Mouse (Mus musculus) B cell, adult (primary cell): Measurements from ENCODE around the gene Abhd12. TPM values are rescaled to one million over a fixed set of nuclear protein-coding genes. Genes with fewer than 3 reads are reported as not detected.

Experiments used
- total RNA-seq: library from RNA; stranded (reverse); gene quantifications from 4 replicates; pipeline ENCODE4 v1.2.4, GENCODE M21; 2023; ENCODE audit not compliant: inconsistent age

Gene Abhd12
- 54.4 to 65.2 TPM (median 61.0 TPM) in 4 replicates for total RNA-seq

DNA sequence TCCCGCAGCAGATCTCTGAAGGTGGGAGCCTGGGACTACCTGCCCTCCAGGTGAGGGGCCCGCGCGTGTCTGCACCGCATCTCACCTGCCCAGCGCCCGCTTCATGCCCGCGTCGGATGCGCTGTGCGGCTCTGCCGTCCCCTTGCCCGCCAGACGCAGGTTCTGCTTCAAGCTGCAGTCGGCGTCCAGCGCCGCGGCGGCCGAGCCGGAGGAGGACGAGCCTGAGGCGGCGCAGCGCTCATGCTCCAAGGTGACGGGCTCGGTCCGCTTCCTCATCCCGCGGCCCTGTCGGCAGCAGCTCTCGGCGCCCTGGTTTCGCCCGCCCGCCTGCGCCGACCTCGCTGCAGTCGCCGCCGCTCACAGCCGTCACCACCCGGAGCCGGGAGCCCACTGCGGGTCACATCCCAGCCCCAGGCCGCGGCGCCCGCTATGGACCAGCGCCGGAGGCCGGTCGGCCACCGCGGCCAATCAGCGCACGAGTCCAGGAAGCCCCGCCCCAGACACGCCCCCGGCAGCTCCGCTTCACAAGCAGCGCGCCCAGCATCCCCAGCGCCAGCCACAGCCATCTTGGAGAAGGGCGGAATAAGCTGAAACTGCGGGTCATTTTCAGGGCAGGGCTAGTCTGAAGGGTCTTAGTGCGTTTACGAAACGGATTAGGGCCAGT is at the start of gene Abhd12:
Abhd12 (minus strand) TSS at position 470 of the 664 bp plus-strand sequence.

DNA sequence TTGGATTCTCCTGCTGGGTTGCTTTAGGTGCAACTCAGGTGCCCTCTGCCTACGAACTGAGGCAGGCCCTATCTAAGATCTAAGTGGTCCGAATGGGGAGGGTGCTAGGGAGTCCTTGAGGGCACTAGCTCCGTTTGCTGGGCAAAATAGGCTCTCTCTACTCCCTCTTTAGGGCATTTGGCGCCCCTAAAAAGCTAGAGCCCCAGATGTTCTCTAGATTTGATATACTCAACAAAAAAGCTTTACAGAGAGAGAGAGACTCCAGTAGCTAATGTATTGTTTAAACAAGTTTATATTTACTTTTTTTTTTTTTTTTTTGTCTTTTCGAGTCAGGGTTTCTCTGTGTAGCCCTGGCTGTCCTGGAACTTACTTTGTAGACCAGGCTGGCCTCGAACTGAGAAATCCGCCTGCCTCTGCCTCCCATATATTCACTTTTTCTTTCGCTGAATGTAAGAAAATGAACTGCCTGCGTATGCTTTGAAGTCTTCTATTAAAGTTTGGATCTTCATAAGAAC is 452 bp upstream of the Abhd12 start, which contains the start of gene Gins1:
Gins1 (plus strand) TSS at position 465 of the 515 bp plus-strand sequence.

DNA sequence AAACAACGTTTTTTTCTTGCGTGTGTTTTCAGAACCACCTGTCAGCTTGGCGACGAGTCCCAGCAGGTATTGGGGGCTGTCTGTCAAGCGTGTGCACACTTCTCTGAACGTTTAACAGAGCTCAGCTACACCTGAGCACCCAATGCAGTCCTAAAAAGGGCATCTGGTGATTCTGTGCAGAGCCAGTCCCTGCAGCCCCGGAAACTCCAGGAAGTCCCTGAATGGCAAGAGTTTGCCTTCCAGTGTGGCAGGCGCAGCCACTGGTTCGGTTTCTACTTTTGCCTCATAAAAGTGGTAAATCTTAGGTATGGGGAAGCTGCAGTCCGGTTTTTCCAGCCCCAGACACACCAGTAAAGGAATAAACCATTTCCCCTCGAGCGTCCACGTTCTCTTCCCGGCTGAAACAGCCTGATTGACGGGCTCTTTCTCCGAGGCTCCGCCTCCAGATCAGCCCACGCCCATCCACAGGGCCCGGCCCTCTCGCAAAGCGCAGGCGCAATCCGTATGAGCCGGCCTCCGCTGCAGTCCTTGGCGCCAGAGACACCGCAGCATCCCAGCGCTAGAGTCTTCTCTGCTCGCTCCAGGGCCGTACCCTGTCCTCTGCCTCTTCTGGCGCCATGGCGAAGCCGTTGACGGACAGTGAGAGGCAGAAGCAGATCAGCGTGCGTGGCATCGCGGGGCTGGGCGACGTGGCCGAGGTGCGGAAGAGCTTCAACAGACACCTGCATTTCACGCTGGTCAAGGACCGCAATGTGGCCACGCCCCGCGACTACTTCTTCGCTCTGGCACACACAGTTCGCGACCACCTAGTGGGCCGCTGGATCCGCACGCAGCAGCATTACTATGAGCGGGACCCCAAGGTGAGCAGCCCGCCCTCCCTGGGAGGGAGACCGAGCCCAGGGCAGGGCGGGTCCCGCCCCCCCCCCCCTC is 118.0 kb downstream of the Abhd12 start, which contains the start of gene Pygb:
Pygb (plus strand) TSS at position 485 of the 930 bp plus-strand sequence.

Other genes starting within 250 kb of the Abhd12 start
- 75.0 to 91.5 TPM (median 83.6 TPM) in 4 replicates for gene Acss1, start 236.2 kb downstream of the Abhd12 start, total RNA-seq
- not detected in 4 replicates for gene Vsx1, start 215.4 kb downstream of the Abhd12 start, total RNA-seq
- gene Entpd6, start 155.7 kb downstream of the Abhd12 start, total RNA-seq, result 26.5 to 33.9 TPM (median 27.0 TPM) in 4 replicates
- gene Pygb, start 118.0 kb downstream of the Abhd12 start, total RNA-seq, result 51.4 to 61.5 TPM (median 57.5 TPM) in 4 replicates
- gene Gins1, start 659 bp upstream of the Abhd12 start, total RNA-seq, result 3.9 to 5.8 TPM (median 5.1 TPM) in 4 replicates
- 0.22 to 0.24 TPM in 2 of 4 replicates, not detected in the others for gene Ninl, start 134.6 kb upstream of the Abhd12 start, total RNA-seq
- gene Nanp, start 134.7 kb upstream of the Abhd12 start, total RNA-seq, result 4.2 to 7.1 TPM (median 4.8 TPM) in 4 replicates
- not detected in 4 replicates for gene Gm14151, start 187.6 kb upstream of the Abhd12 start, total RNA-seq
- not detected in 4 replicates for gene Gm14147, start 193.5 kb upstream of the Abhd12 start, total RNA-seq